ENCODE assay signal across 8 mouse cellular contexts in the genomic region with DNA sequence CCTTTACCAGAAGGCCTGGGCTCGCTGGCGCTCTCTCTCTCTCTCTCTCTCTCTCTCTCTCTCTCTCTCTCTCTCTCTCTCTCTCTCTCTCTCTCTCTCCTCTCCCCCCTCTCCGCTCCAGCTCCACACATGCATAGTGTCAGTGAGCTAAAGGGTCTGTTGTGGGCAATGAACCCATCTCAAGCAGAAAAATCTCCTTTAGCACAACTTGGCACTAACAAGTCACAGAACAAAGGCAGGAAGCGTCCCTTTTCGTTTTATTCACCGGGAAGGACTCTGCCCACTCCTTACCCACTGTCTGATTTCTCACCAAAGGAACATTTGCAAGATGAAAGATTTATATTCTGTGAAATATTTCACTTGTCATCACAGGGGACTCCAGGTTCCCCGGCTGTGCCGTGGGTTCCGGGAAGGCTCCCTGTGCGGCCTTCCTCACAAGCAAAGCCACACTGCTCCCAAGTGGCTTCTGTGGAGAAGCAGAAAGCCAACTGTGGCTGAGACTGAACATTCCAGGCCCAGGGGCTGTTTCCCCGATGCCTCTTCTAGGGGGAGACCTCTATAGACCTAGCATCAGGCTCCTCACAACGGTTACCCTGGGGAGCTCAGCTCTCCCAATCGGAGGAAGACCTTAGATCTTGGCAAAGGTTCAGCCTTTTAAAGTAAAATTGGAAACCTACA.
DNase-seq lines count a peak whose midpoint lies in the region; ATAC-seq and TF ChIP-seq lines count a peak whose summit lies in the region.

No protein-coding gene starts in this region.

- H3K4me2 ChIP-seq in heart, embryonic 16.5 days (ENCODE audit: low read depth, low read length), result 0 out of 2 replicates have a peak overlapping the region, but pooled peaks have one; percentile 16

- no peak overlapping the region for H3K9ac ChIP-seq in heart, adult 2 months (ENCODE audit: low read depth, low read length)
- H3K9ac ChIP-seq in heart, embryonic 16.5 days (ENCODE audit: low read length), result no peak overlapping the region

- peak; percentile 60; the same call in 1 of the 2 replicates for ATAC-seq in heart, embryonic 16.5 days (replicated peaks; ENCODE audit: extremely low read depth, insufficient read depth, low FRiP score)
- ATAC-seq in erythroblast, adult 5-6 weeks (replicated peaks; ENCODE audit: low FRiP score, poor library complexity, severe bottlenecking), result no peak

- intact Hi-C loops in heart, adult 2 months (cut with DNase I), result loop anchor here (5.0 kb wide), 1 partner anchor 794 kb away; no protein-coding TSS in a partner anchor

- H3K36me3 ChIP-seq in heart, adult 2 months (ENCODE audit: control insufficient read depth, insufficient read depth, low read length), result no peaks in the 10 kb centered on the region
- H3K36me3 ChIP-seq in heart, embryonic 16.5 days (ENCODE audit: control insufficient read depth, insufficient read depth), result no peaks in the 10 kb centered on the region

- TF ChIP-seq CTCF in heart, adult 2 months (IDR thresholded peaks at IDR 0.05), result peak; percentile 66

- no peak for TF ChIP-seq POLR2A in heart, adult 2 months (IDR thresholded peaks at IDR 0.05; ENCODE audit: insufficient read depth, low read depth, low read length)

- no peaks in the 10 kb centered on the region for H3K9me3 ChIP-seq in heart, embryonic 16.5 days (replicated peaks; ENCODE audit: control insufficient read depth, low read length)

- no peak overlapping the region for H3K4me3 ChIP-seq in heart, adult 2 months
- no peak overlapping the region for H3K4me3 ChIP-seq in heart, embryonic 16.5 days (ENCODE audit: low read length)

- peaks cover 1% of the 10 kb centered on the region; the same call in 1 of the 2 replicates for H3K27me3 ChIP-seq in heart, adult 2 months (ENCODE audit: control insufficient read depth, insufficient read depth, low read length)
- H3K27me3 ChIP-seq in heart, embryonic 16.5 days (ENCODE audit: control insufficient read depth, insufficient read depth, low read length), result no peaks in the 10 kb centered on the region

- H3K79me2 ChIP-seq in heart, adult 2 months (replicated peaks; ENCODE audit: control insufficient read depth, insufficient read depth, low read length), result no peaks in the 10 kb centered on the region

- WGBS in heart, adult 2 months, result 44% methylated on average over 13 of the region's 13 CpGs
- WGBS in heart, embryonic 16.5 days, result 37% methylated on average over 13 of the region's 13 CpGs

- DNase-seq in heart, adult 2 months, result peak; percentile 23 to 29
- DNase-seq in heart, adult 8-10 months (ENCODE audit: low spot score), result no peak
- peak; percentile 10 to 25 for DNase-seq in cerebellum, postnatal 4 days (ENCODE audit: low spot score in 2 of 2)
- peak; percentile 41 to 54 for DNase-seq in kidney, postnatal 36 days
- DNase-seq in mesoderm, embryonic 11.5 days (ENCODE audit: low read depth, low spot score), result peak; percentile 33
- peak; percentile 28 for DNase-seq in yolk sac, embryonic 10.5 days (ENCODE audit: low spot score)

- H3K4me1 ChIP-seq in heart, adult 2 months (ENCODE audit: control insufficient read depth, insufficient read depth, low read length), result peaks cover 2% of the 10 kb centered on the region; the same call in 1 of the 2 replicates
- peaks cover 2% of the 10 kb centered on the region; the same call in 1 of the 2 replicates for H3K4me1 ChIP-seq in heart, embryonic 16.5 days (ENCODE audit: control insufficient read depth, insufficient read depth, low read length)

- TF ChIP-seq EP300 in heart, adult 2 months (IDR thresholded peaks at IDR 0.05; ENCODE audit: insufficient read depth, low read depth, low read length), result no peak

- H3K27ac ChIP-seq in heart, adult 2 months, result no peak overlapping the region
- no peak overlapping the region for H3K27ac ChIP-seq in heart, embryonic 16.5 days (ENCODE audit: low read length)
